Mouse (Mus musculus): ENCODE measurements around the gene Adcy5. TPM values are rescaled to one million over a fixed set of nuclear protein-coding genes. Genes with fewer than 3 reads are reported as not detected.
A peak's percentile ranks its signal among the peaks of the same experiment; 100 is the strongest.

The Adcy5 gene
- polyA plus RNA-seq, 3 experiments from 2014 or later = 0.04 to 0.33 (median 0.10) TPM

GRCm38 (mm10) chr16:35270945-35271344 is 116.3 kb downstream of the Adcy5 start:
- no peak for ATAC-seq

GRCm38 (mm10) chr16:35271572-35271971 is 116.9 kb downstream of the Adcy5 start:
- no peak for ATAC-seq

GRCm38 (mm10) chr16:35272417-35272816 is 117.7 kb downstream of the Adcy5 start:
- ATAC-seq = no peak

GRCm38 (mm10) chr16:35278166-35278565 is 123.5 kb downstream of the Adcy5 start:
- ATAC-seq = no peak

- ATAC-seq = no peak
Measured at GRCm38 (mm10) chr16:35282456-35282855, 127.8 kb downstream of the Adcy5 start.

GRCm38 (mm10) chr16:35285821-35286220 is 131.1 kb downstream of the Adcy5 start:
- no peak for ATAC-seq

GRCm38 (mm10) chr16:35287244-35287643 is 132.6 kb downstream of the Adcy5 start:
- no peak for ATAC-seq

GRCm38 (mm10) chr16:35297786-35298185 is 143.1 kb downstream of the Adcy5 start:
- no peak for ATAC-seq

GRCm38 (mm10) chr16:35300156-35300555 is 145.5 kb downstream of the Adcy5 start:
- no peak for ATAC-seq

- ATAC-seq = no peak
Measured at GRCm38 (mm10) chr16:35302441-35303280, 148.0 kb downstream of the Adcy5 start.

GRCm38 (mm10) chr16:35303721-35304120 is 149.0 kb downstream of the Adcy5 start:
- ATAC-seq = no peak

- no peak for ATAC-seq
Measured at GRCm38 (mm10) chr16:35304416-35304815, 149.7 kb downstream of the Adcy5 start.

- no peak for ATAC-seq
Measured at GRCm38 (mm10) chr16:35305226-35305625, 150.5 kb downstream of the Adcy5 start.

GRCm38 (mm10) chr16:35306631-35307030 is 152.0 kb downstream of the Adcy5 start:
- no peak for ATAC-seq

- ATAC-seq = no peak
Measured at GRCm38 (mm10) chr16:35307331-35307730, 152.7 kb downstream of the Adcy5 start.

- no peak for ATAC-seq
Measured at GRCm38 (mm10) chr16:35308016-35308415, 153.3 kb downstream of the Adcy5 start.

- ATAC-seq = no peak
Measured at GRCm38 (mm10) chr16:35308486-35309143, 153.9 kb downstream of the Adcy5 start.

- no peak for ATAC-seq
Measured at GRCm38 (mm10) chr16:35309634-35310033, 155.0 kb downstream of the Adcy5 start.

GRCm38 (mm10) chr16:35310551-35311110 is 156.0 kb downstream of the Adcy5 start:
- ATAC-seq = no peak

GRCm38 (mm10) chr16:35311586-35311985 is 156.9 kb downstream of the Adcy5 start:
- ATAC-seq = no peak

- no peak for ATAC-seq
Measured at GRCm38 (mm10) chr16:35315496-35315895, 160.8 kb downstream of the Adcy5 start.

- ATAC-seq = peak; percentile 65
Measured at GRCm38 (mm10) chr16:35316856-35317264, 162.2 kb downstream of the Adcy5 start.

- ATAC-seq = peak; percentile 50
Measured at GRCm38 (mm10) chr16:35317460-35317859, 162.8 kb downstream of the Adcy5 start.

GRCm38 (mm10) chr16:35318397-35318796 is 163.7 kb downstream of the Adcy5 start:
- no peak for ATAC-seq

Data from inflammation-experienced regulatory T-cells, adult 6 months (primary cell).